Mouse (Mus musculus): ENCODE results near the gene Rnf138rt1.
A peak's percentile ranks its signal among the peaks of the same experiment; 100 is the strongest.

The Rnf138rt1 gene

GRCm38 (mm10) chrX:163760617-163761434 lies at the start of gene Rnf138rt1:
Gene Rnf138rt1 (minus strand): TSS chrX:163761329.
- DNase-seq, result peak in 1 of 2 experiments; percentile 2

GRCm38 (mm10) chrX:163807270-163807669 lies 46.1 kb upstream of the Rnf138rt1 start:
- DNase-seq, result no peak

DNA sequence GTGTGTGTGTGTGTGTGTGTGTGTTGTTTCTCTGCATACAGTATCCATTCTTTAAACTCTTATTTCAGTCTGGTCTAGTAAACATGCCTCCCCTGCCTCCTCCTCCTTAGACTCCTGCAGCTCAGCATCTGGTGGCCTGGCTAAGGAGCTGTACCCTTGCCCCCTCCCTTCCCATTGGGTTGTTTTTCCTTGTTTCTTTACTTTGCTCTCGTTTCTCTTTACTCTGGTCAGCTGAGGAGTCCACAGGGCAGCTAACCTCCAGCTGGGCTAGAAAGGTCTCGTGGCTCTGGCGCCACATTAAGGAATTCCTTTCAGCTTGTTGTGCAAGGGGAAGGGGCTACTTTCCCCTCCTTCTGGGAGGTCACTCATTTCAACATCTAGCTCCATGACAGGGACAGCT lies 5.2 kb upstream of the Rnf138rt1 start:
- DNase-seq, result no peak

DNA sequence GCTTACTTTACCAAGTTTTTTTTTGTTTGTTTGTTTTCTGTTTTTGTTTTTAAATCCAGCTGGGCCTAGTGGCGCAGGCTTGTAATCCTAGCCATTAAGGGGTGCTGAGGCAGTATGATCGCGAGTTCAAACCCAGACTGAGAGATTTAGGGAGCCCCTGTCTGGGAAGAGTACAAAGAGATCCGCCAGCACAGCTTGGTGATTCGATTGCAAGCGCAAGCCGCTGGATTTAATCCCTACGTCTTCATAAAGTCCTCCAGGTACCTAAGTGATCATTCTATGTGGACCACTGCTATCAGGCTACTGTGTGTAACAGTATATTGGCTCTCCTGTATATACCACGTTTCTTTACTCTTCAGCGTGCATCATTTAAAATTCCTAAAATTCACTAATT lies 303 bp upstream of the Rnf138rt1 start:
- no peak for DNase-seq

GRCm38 (mm10) chrX:163745996-163746395 lies 15.1 kb downstream of the Rnf138rt1 start:
- no peak for DNase-seq

DNA sequence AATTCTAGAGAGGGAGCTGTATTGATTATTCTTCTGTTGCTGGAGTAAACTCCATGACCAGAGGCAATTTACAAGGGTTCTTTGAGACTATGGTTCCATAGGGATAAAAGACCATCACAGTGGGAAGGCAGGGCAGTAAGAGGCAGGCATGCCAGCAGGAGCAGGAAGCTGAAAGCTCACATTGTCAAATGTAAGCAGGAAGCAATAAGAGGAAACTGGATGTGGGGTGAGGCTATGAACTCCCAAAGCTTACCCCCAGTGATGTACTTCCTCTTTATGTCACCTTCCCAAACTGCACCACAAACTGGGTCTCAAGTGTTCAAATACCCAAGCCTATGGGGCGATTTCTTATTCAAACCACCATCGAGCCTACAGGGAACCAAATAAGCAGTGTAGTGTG lies 17.2 kb downstream of the Rnf138rt1 start:
- DNase-seq, result no peak

DNA sequence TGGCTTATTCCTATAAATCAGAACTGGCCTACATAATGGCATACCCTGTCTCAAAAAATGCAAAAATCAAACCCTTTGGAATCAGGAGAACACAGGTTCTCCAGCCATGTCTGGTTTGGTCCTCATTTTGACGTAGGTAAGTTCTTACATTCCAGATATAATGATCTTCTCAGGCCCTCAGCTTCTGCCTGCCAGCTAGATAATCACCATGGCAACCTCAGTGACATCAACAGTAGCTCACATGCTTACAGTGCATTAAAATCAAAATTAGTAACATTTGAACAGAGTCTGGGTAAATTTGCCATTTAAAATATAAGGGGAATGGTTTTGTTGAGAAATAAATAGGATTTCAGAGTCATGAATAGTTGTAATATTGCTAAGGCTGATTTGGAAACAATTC lies 22.2 kb downstream of the Rnf138rt1 start:
- DNase-seq, result no peak

GRCm38 (mm10) chrX:163734145-163734544 lies 27.0 kb downstream of the Rnf138rt1 start:
- no peak for DNase-seq

DNA sequence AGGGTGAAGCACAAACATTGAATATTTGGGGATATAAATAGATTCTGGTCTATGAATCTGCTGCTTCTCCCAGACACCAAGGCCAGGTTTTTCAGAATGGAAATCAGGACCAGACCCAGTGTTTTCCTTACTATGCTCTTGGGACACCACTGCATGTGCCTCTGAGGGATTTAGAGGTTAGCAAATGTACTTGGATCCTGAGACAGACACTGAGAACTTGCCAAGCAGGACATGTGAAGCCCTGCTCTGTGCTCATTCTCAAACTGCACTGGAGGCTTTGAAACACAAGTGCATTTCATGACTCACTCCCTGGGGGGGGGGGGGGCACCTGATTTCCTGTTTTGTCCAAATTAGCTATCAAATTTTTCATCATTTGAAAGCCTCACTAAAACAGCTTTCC lies 37.5 kb downstream of the Rnf138rt1 start:
- DNase-seq, result no peak

DNA sequence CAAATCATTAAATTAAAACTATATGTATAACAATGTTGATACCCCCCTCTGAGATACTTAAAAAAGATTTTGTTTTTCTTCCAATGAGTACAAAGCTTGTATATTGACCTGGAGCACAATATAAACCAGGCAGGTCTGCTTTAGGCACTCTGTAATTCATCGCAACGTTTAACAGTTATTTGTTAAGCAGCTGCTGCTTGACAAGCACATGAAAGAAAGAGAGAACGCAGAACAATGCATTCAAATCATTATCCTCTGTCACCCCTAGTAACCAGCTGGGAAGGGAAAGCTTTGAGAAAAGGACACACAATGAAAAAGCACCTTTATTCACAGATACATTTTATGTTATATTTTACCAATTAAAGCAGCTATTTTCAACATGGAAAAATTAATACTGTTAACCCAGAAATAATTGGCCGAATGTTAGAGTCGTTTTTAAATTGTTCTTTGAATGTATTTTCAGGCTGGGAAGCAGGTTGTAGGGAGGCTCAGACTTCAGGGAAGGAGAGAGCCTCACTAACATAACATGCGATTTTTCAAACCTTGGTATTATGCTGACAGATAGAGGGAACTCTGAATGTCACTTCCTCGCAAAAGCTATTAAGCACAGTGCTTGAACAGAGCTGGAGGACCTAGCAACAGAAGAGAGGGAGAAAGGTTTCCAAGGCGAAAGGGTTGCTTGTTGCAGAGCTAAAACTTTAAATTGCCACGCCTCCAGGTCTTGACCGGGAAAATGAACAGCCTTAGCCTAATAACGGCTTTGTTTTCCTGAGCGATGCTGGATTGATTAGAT lies 38.1 kb downstream of the Rnf138rt1 start:
- no peak for DNase-seq

- DNase-seq, result no peak
Measured at GRCm38 (mm10) chrX:163720597-163720996, 40.5 kb downstream of the Rnf138rt1 start.
